Mouse (Mus musculus) liver, adult 2 months (tissue): Measurements from ENCODE around the gene Mark4.

Source experiments
- CTCF ChIP-seq: fragments of 200-500 bp; IDR thresholded peaks from 2 replicates; pipeline ENCODE4 v1.5.1; 2011; ENCODE audit warnings: low read depth, low read length, control low read depth
- POLR2A ChIP-seq: fragments of 200-500 bp; IDR thresholded peaks from 2 replicates; pipeline ENCODE4 v1.6.1; 2011; ENCODE audit warnings: low read length, control low read depth; ENCODE audit not compliant: insufficient read depth; ENCODE audit errors: extremely low read depth

- TF ChIP-seq POLR2A (no peak), CTCF (no peak)
These were observed 57.7 kb downstream of the Mark4 start for GRCm38 (mm10) chr7:19400946-19401345.
